Mouse (Mus musculus) G1E (cell line): ENCODE data around the gene Fam71e1.

Experiments used
- CTCF ChIP-seq: IDR thresholded peaks from 2 replicates; pipeline ENCODE4 v1.5.1; 2012; ENCODE audit warnings: low read depth, low read length, inconsistent platforms, mixed read lengths
- GATA1 ChIP-seq: IDR thresholded peaks from 2 replicates; pipeline ENCODE4 v1.6.1; 2012; ENCODE audit warnings: borderline replicate concordance, low read length, inconsistent platforms, mixed read lengths

DNA sequence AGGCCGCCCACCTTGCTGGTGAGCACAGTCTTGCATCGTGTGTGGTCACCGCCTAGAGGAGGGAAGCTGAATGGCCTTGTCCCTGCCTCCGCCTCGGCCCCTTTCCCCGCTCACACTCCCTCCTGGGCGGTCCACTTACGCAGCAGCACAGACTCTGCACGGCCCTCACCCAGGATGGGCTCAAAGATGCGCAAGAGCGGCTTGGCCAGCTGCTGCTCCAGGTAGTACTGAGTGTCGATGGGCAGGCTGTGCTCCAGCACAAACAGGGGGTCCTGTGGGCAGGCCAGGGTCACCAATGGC lies 37.3 kb downstream of the Fam71e1 start:
- TF ChIP-seq CTCF (no peak), GATA1 (no peak)
